Mouse (Mus musculus) neural tube, embryonic 12.5 days (tissue): ENCODE data around the gene Pthlh. TPM values are rescaled to one million over a fixed set of nuclear protein-coding genes. Genes with fewer than 3 reads are reported as not detected.
A peak's percentile ranks its signal among the peaks of the same experiment; 100 is the strongest.
"Not testable (repeated sequence)": the region's sequence is repeated elsewhere in the genome, so short reads cannot be mapped to it uniquely, and the experiment has no call there.

Source experiments
- ATAC-seq: fragments of 200-750 bp; cut with Nextera tagmentation; 2 replicates; pipeline ENCODE4 v1.8.0; 2017; ENCODE audit warnings: low read depth, mild to moderate bottlenecking, moderate TSS enrichment, moderate library complexity; ENCODE audit not compliant: low FRiP score
- H3K27ac ChIP-seq: fragments of 300-500 bp; sonication (generic); 2 replicates; pipeline ENCODE4 v1.5.1; 2016
- H3K27me3 ChIP-seq: fragments of 300-500 bp; sonication (generic); replicated peaks from 2 replicates; pipeline ENCODE4 v1.6.1; 2016; ENCODE audit warnings: mild to moderate bottlenecking
- H3K36me3 ChIP-seq: fragments of 300-500 bp; sonication (generic); 2 replicates; pipeline ENCODE4 v1.6.1; 2016; ENCODE audit warnings: mild to moderate bottlenecking
- H3K4me1 ChIP-seq: fragments of 300-500 bp; sonication (generic); 2 replicates; pipeline ENCODE4 v1.6.1; 2016
- H3K4me2 ChIP-seq: fragments of 300-500 bp; sonication (generic); replicated peaks from 2 replicates; pipeline ENCODE4 v1.6.1; 2016; ENCODE audit warnings: mild to moderate bottlenecking
- H3K4me3 ChIP-seq: fragments of 300-500 bp; sonication (generic); 2 replicates; pipeline ENCODE4 v1.5.1; 2016
- H3K9ac ChIP-seq: fragments of 300-500 bp; sonication (generic); 2 replicates; pipeline ENCODE4 v1.6.1; 2016; ENCODE audit warnings: mild to moderate bottlenecking
- H3K9me3 ChIP-seq: fragments of 300-500 bp; sonication (generic); 2 replicates; pipeline ENCODE4 v1.6.1; 2016; ENCODE audit warnings: mild to moderate bottlenecking
- WGBS: fragments of 180-500 bp; shearing (Covaris S2); methylation state at CpG from one replicate; pipeline ENCODE4 v1.1.7; 2016; 5-methylcytosine and 5-hydroxymethylcytosine counted together
- polyA plus RNA-seq: library from polyadenylated mRNA; unstranded; fragments of >200 nt; fragmentation: Nextera tagmentation; extraction: Ambion mirVana; gene quantifications from 2 replicates; pipeline ENCODE4 v1.2.1, GENCODE M21; 2016

The Pthlh gene
- 1.7 and 2.2 TPM in 2 replicates for polyA plus RNA-seq

DNA sequence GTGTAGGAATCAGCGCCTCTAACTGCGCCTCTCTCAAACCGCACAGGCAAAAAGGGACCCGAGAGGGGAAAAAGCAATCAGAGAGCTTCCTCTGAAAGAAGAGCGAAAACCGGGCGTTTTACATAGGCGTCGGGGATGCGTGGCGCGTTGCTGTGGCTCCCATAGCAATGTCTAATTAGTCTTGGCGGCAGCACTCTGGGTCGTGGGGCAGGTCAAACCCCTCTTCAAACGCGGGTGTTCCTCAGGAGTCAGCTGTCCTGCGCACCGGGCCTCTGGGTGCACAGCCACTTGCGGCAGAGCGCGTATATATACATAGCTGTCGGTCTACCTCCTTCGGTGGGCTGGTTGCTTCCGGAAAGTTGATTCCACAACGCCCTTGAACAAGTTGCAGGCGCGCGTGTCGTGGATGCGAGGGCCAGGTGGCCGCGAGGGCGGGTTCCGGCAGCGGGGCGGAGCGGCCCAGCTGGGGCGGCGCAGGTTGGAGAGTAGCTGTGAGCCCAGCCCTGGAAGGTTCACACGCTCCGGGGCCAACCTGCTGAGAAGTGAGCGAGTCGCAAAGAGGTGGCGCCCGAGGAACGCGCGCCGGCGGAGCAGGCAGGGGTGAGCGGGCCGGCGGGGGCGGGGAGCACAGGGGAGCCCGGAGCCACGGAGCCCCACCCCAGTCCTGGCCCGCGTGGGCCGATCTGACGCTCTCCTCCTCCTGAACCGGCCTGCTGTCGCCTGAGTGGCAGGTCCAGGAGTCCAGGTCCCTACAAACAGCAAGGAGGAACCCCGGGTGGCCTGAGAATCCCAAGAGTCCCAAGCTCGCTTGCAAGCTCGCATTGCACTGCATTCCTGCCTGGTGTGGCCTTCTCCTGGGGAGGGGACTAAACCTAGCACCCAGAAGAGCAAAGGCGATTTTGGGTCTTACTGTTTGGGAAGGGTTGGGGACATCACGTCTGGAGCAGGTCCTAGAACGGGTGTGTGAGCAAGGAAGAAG lies at the start of gene Pthlh:
Gene Pthlh (minus strand): TSS at position 597 of the 979 bp plus-strand sequence.
- Histone ChIP-seq H3K27me3 (peaks cover 57% of the 10 kb centered on the region), H3K4me3 (peak within 1 kb of the TSS; percentile 39), H3K9ac (peak within 1 kb of the TSS; percentile 35; the same call in 1 of the 2 replicates), H3K36me3 (no peaks in the 10 kb centered on the region), H3K4me1 (peaks cover 15% of the 10 kb centered on the region), H3K9me3 (no peaks in the 10 kb centered on the region), H3K27ac (no peak within 1 kb of the TSS), H3K4me2 (peak within 1 kb of the TSS; percentile 96)
- ATAC-seq = peak; percentile 86
- under 1% methylated on average over 68 of the region's 68 CpGs for WGBS

DNA sequence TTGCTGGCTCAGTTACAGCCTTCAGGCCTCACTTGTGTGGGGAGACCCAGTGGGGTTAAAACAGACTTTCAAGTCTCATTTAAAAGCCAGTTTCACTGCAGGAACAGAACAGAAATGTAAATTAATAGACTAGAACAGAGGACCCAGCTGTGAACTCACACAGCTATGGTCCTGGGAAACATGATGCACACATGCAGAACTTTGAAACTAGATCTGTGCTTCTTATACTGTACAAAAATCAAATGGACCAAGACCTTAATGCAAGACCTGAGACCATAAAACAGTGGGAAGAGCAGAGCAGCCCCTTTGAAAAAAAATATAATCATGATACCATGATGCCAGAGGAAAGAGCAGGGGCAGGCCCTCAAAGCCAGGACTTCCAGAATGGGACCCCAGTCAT lies 49.3 kb upstream of the Pthlh start:
- no peak overlapping the region for H3K27ac ChIP-seq
- no peak overlapping the region for H3K4me3 ChIP-seq
- no peaks in the 10 kb centered on the region for H3K36me3 ChIP-seq
- no peaks in the 10 kb centered on the region for H3K27me3 ChIP-seq
- H3K4me2 ChIP-seq = no peak overlapping the region
- H3K4me1 ChIP-seq = no peaks in the 10 kb centered on the region
- no peaks in the 10 kb centered on the region for H3K9me3 ChIP-seq
- H3K9ac ChIP-seq = no peak overlapping the region
- ATAC-seq = no peak

DNA sequence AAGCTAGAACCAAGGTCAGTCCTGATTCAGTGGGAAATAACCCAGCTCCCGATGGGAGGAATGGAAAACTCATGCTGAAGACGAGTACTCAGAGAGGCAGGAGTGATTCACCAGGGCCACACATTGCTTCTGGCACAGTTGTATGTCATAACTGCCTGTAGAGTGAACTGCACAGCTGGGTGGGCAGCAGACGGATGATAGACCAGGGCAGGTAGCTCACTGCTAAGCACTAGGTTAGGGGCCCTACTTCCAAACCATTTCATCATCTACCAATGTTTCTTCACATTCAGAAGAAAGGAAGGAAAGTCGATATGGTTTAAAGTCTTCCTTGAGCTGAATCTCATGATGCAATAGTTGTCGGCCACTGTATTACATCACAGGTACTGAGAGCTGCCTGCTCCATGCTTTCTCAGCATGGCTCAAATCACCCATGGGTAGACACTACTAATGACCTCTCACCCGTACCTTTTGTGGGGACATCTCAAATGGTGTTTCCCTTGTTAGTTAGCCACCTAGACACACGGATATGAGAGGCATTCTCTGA lies 46.5 kb upstream of the Pthlh start:
- Histone ChIP-seq H3K4me3 (no peak overlapping the region), H3K27me3 (no peaks in the 10 kb centered on the region), H3K9me3 (no peaks in the 10 kb centered on the region), H3K36me3 (no peaks in the 10 kb centered on the region), H3K4me2 (no peak overlapping the region), H3K4me1 (no peaks in the 10 kb centered on the region), H3K27ac (no peak overlapping the region), H3K9ac (no peak overlapping the region)
- ATAC-seq = no peak
- 88% methylated on average over 7 of the region's 7 CpGs for WGBS

DNA sequence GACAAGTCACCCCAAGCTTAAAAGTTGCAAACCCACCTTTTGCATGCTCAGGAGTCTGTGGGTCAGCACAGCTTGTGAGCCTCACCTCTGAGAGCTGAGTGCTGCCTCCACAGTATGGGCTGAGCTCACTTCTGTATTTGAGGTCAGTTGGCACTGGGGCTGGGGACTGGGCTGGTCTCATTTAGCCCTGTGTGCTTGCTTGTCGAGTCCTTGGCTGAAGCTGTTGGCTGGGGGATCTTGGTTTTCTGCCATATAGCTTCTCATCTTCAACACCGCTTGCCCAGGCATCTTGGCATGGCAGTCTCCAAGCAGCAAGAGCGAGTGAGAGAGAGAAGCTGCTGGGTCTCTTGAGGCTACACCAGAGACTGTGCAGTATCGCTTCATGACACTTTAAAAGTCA lies 46.1 kb upstream of the Pthlh start:
- Histone ChIP-seq H3K4me1 (no peaks in the 10 kb centered on the region), H3K9me3 (no peaks in the 10 kb centered on the region), H3K27ac (no peak overlapping the region), H3K4me3 (no peak overlapping the region), H3K36me3 (no peaks in the 10 kb centered on the region), H3K9ac (no peak overlapping the region), H3K27me3 (no peaks in the 10 kb centered on the region), H3K4me2 (no peak overlapping the region)
- 87% methylated on average over 4 of the region's 4 CpGs for WGBS
- no peak for ATAC-seq

DNA sequence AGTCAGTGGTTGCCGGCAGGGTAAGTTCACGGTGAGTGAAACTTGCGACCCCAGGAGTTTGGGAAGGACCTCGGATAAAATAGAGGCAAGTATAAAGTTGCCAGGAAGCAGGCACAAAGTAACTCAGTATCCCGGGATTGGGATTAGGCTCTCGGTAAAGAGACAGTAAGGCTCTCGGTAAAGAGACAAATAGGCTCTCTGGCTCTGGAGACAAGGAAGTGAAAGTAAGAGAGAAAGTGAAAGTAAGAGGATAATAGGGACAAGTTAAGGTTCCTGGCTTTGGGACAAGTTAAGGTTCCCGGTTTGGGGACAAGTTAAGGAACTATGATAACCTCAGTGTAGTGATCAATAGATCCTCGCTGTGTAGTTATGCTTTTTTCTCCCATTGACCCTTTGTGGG lies 40.3 kb upstream of the Pthlh start:
- H3K9me3 ChIP-seq, H3K9ac ChIP-seq, ATAC-seq, H3K4me2 ChIP-seq, H3K27me3 ChIP-seq, H3K4me1 ChIP-seq, H3K27ac ChIP-seq, H3K36me3 ChIP-seq, H3K4me3 ChIP-seq: not testable (repeated sequence)
- WGBS = 84% methylated on average over 8 of the region's 9 CpGs

DNA sequence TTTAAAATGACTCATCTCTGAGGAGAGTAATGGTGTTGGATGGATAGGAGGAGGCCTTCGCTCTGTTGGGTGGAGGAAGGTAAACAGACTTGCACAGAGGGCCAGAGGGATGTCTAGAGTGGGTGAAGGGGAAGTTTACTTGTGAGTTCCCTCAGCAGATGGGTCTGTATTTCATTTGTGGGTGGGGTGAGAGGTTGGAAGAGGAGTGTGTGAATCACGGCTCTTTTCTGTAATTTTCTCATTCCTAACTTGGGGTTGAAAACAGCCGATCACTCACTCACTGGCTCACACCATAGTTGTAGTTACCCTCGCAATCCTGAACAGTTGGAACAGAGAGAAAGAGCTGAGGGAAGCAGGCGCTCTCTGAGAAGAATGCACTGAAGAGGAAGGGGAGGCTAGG lies 35.6 kb upstream of the Pthlh start:
- no peak for ATAC-seq
- WGBS = 89% methylated on average over 5 of the region's 5 CpGs

DNA sequence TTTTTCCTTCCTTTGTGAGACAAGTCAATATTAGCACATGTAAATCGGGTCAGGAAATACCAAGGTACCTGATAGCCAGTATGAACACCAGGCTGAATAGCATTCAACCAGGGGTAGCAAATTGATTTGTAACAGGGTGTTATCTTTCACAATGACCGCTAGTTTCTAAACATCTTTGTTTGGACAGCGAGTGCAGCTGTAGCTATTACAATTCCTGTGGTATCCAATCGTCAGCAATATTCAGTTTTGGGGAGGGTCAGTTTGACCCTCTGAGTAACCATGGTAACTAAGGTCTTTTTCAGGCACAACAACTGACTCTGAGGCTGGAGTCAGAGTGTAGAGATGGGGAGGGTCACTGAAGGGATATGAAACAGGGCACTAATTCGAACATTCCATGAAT lies 15.3 kb upstream of the Pthlh start:
- WGBS = 20% methylated on average over 5 of the region's 5 CpGs
- Histone ChIP-seq H3K4me2 (no peak overlapping the region), H3K4me3 (no peak overlapping the region), H3K36me3 (no peaks in the 10 kb centered on the region), H3K9ac (no peak overlapping the region), H3K9me3 (peaks cover 11% of the 10 kb centered on the region; the same call in 1 of the 2 replicates), H3K27ac (no peak overlapping the region), H3K27me3 (no peaks in the 10 kb centered on the region), H3K4me1 (no peaks in the 10 kb centered on the region)
- peak; percentile 72 for ATAC-seq

More for the DNA sequence above, 35.6 kb upstream of the Pthlh start:
- Histone ChIP-seq H3K9me3 (no peaks in the 10 kb centered on the region), H3K4me2 (no peak overlapping the region), H3K36me3 (no peaks in the 10 kb centered on the region), H3K27me3 (no peaks in the 10 kb centered on the region), H3K27ac (no peak overlapping the region), H3K4me1 (no peaks in the 10 kb centered on the region), H3K9ac (no peak overlapping the region), H3K4me3 (no peak overlapping the region)

DNA sequence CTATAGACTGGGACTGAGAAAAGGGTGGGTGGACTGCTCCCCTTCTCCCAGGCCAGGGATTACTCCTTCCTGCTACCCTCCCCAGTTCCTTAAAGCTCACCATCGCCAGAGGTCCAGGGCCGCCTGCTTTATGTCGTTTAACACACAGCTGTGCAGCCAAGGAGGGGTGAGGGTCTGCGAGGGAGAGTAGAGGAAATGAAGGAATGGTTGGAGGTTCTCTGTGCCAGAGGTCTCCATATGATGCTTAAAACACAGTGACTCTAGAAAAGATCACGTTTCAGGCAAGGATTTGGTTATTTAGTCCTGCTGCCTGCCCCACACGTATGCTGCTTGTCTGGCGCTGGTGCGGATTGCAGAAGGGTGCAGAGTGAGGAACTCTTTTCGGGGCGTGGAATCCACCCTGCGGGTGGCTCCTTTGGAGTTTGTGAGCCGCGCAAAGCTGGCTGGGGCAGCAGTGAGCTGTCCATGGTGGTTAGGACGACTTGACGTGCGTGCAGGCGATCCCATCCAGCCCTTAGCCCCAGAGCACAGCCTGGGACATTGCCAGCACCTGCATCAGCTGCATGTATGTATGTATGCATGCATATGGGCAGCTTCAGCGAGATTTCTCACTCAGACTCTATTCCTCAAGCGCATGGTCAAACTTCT lies 4.3 kb upstream of the Pthlh start:
- no peak overlapping the region for H3K27ac ChIP-seq
- peaks cover 11% of the 10 kb centered on the region for H3K4me1 ChIP-seq
- no peak for ATAC-seq
- H3K36me3 ChIP-seq = no peaks in the 10 kb centered on the region
- no peaks in the 10 kb centered on the region for H3K9me3 ChIP-seq
- H3K4me2 ChIP-seq = no peak overlapping the region
- H3K4me3 ChIP-seq = no peak overlapping the region
- H3K9ac ChIP-seq = no peak overlapping the region
- H3K27me3 ChIP-seq = peaks cover 42% of the 10 kb centered on the region
- 4% methylated on average over 19 of the region's 19 CpGs for WGBS

DNA sequence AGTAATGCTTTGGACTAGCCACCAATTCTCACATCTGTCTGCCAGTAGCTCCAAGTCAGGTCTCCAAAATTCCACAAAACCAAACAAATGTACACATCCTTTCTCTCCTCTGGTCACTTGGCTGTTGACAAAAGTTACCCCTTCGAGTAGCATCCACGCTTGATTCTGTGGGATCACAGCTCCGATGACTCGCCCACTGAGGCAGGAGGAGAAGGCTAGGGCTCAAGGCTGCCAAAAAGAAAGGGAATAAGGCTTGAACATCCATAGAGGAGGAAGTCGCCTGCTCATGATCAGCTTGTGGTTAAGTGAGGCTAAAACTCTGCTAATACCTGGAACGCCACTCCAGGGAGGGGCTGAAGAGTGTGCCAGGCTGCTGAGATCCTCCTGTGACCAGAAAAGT lies 2.5 kb upstream of the Pthlh start:
- Histone ChIP-seq H3K9me3 (no peaks in the 10 kb centered on the region), H3K36me3 (no peaks in the 10 kb centered on the region), H3K9ac (no peak overlapping the region), H3K4me3 (no peak overlapping the region), H3K27me3 (peaks cover 57% of the 10 kb centered on the region), H3K4me2 (no peak overlapping the region), H3K27ac (no peak overlapping the region), H3K4me1 (peaks cover 15% of the 10 kb centered on the region)
- ATAC-seq = no peak
- WGBS = 83% methylated on average over 6 of the region's 6 CpGs

DNA sequence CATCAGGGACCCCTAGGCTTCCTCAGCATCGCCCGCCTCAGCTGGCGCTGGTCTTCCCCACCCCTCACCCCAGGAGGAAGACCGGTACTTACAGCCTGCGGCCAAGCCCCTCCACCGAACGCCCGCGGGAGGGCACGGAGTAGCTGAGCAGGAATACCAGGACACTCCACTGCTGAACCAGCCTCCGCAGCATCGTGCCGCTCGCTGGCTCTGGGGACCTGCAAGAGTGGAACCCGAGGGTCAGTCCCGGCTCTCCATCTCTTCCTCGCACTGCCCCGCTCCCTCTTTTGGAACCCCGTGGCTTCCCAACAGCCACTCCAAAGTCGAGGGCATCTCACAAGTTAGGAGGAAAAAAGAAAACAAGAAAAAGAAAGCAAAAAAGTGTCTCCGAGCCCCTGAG lies 805 bp downstream of the Pthlh start:
- no peaks in the 10 kb centered on the region for H3K9me3 ChIP-seq
- no peaks in the 10 kb centered on the region for H3K36me3 ChIP-seq
- H3K4me2 ChIP-seq = peak overlapping the region; percentile 96
- no peak overlapping the region for H3K27ac ChIP-seq
- WGBS = under 1% methylated on average over 21 of the region's 21 CpGs
- H3K4me1 ChIP-seq = peaks cover 15% of the 10 kb centered on the region
- H3K9ac ChIP-seq = peak overlapping the region; percentile 35; the same call in 1 of the 2 replicates
- H3K4me3 ChIP-seq = peak overlapping the region; percentile 39
- ATAC-seq = peak; percentile 55
- peaks cover 50% of the 10 kb centered on the region for H3K27me3 ChIP-seq

DNA sequence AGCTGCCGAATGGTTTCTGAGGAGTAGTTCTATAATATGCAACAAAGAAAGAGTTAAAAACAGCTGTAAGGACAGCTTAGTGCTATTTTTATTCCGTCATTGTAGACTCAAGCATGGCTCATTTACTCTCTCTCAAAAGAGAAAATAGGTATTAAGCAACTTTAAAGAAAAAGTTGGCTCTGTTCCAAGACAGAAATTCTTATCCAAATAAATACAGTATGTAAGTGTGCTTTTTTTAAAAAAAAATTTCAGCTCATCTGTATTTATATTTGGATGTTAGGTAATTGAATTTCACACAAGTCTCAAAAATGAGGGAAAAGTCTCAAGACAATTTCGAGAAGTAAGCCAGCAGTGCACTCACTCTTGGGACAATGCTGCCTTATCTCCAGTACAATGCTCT lies 2.4 kb downstream of the Pthlh start:
- H3K4me2 ChIP-seq = no peak overlapping the region
- H3K4me3 ChIP-seq = no peak overlapping the region
- no peaks in the 10 kb centered on the region for H3K9me3 ChIP-seq
- no peak overlapping the region for H3K9ac ChIP-seq
- H3K4me1 ChIP-seq = peaks cover 15% of the 10 kb centered on the region
- H3K27me3 ChIP-seq = peaks cover 35% of the 10 kb centered on the region
- no peak for ATAC-seq
- H3K27ac ChIP-seq = no peak overlapping the region
- no peaks in the 10 kb centered on the region for H3K36me3 ChIP-seq
- WGBS = 44% methylated on average over 3 of the region's 3 CpGs

DNA sequence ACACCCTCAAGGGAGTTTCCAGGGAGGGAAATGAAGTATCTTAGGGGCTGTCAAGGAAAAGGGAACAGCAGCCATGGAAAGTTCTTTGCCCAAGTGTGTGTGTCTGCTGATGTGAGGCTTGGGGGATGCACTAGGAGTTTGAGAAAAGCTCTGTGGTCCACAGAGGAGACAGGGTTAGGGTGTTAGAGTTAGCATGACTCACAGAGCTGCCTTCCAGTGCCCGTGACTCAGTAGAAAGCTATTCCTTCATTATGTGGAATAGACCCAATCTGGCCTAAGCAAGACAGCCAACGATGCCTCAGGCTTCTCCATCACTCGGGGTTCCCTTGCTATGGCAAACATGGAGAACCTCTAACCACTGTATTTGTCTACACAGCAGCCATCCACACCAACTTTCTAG lies 3.2 kb downstream of the Pthlh start:
- peaks cover 15% of the 10 kb centered on the region for H3K4me1 ChIP-seq
- H3K9me3 ChIP-seq = no peaks in the 10 kb centered on the region
- 84% methylated on average over 3 of the region's 3 CpGs for WGBS
- H3K27ac ChIP-seq = no peak overlapping the region
- ATAC-seq = no peak
- no peak overlapping the region for H3K4me3 ChIP-seq
- H3K27me3 ChIP-seq = peaks cover 31% of the 10 kb centered on the region
- H3K9ac ChIP-seq = no peak overlapping the region
- no peaks in the 10 kb centered on the region for H3K36me3 ChIP-seq
- no peak overlapping the region for H3K4me2 ChIP-seq
